Mouse (Mus musculus) kidney, adult 11 months (tissue): ENCODE measurements around the gene Banp.

ENCODE experiments used
- DNase-seq: peaks from one replicate; pipeline ENCODE4 v3.0.0; 2022

Gene Banp

GRCm38 (mm10) chr8:121949222-121949800 lies at the start of gene Banp:
Gene Banp, plus strand, starts transcription at chr8:121949750.
- peak; percentile 35 for DNase-seq

GRCm38 (mm10) chr8:121901498-121902236 lies 47.9 kb upstream of the Banp start:
- DNase-seq = no peak

- no peak for DNase-seq
These were observed 45.6 kb upstream of the Banp start for GRCm38 (mm10) chr8:121903977-121904376.

GRCm38 (mm10) chr8:121904999-121905398 lies 44.6 kb upstream of the Banp start:
- DNase-seq = no peak

GRCm38 (mm10) chr8:121905420-121905819 lies 44.1 kb upstream of the Banp start:
- no peak for DNase-seq

- no peak for DNase-seq
These were observed 43.7 kb upstream of the Banp start for GRCm38 (mm10) chr8:121905864-121906263.

GRCm38 (mm10) chr8:121906542-121907512 lies 42.7 kb upstream of the Banp start:
- no peak for DNase-seq

- DNase-seq = peak; percentile 92
These were observed 41.8 kb upstream of the Banp start, which contains the start of gene Slc7a5 for GRCm38 (mm10) chr8:121907587-121908248. Gene Slc7a5, minus strand, starts transcription at chr8:121907694.

GRCm38 (mm10) chr8:121908378-121909147 lies 41.0 kb upstream of the Banp start:
- DNase-seq = no peak

GRCm38 (mm10) chr8:121909148-121909541 lies 40.4 kb upstream of the Banp start:
- DNase-seq = no peak

GRCm38 (mm10) chr8:121909663-121910062 lies 39.9 kb upstream of the Banp start:
- no peak for DNase-seq

GRCm38 (mm10) chr8:121911400-121911799 lies 38.1 kb upstream of the Banp start:
- no peak for DNase-seq

- DNase-seq = no peak
These were observed 37.6 kb upstream of the Banp start for GRCm38 (mm10) chr8:121911987-121912386.

GRCm38 (mm10) chr8:121912831-121913230 lies 36.7 kb upstream of the Banp start:
- no peak for DNase-seq

GRCm38 (mm10) chr8:121913378-121913777 lies 36.2 kb upstream of the Banp start:
- DNase-seq = no peak

- no peak for DNase-seq
These were observed 30.4 kb upstream of the Banp start for GRCm38 (mm10) chr8:121919158-121919557.

- no peak for DNase-seq
These were observed 29.8 kb upstream of the Banp start for GRCm38 (mm10) chr8:121919731-121920130.

GRCm38 (mm10) chr8:121921582-121921981 lies 28.0 kb upstream of the Banp start:
- DNase-seq = no peak

- no peak for DNase-seq
These were observed 27.4 kb upstream of the Banp start for GRCm38 (mm10) chr8:121922101-121922500.

GRCm38 (mm10) chr8:121924681-121925080 lies 24.9 kb upstream of the Banp start:
- DNase-seq = no peak

- DNase-seq = peak; percentile 52
These were observed 23.9 kb upstream of the Banp start for GRCm38 (mm10) chr8:121925624-121926023.

- no peak for DNase-seq
These were observed 23.3 kb upstream of the Banp start for GRCm38 (mm10) chr8:121926266-121926665.
